In the genomic region with DNA sequence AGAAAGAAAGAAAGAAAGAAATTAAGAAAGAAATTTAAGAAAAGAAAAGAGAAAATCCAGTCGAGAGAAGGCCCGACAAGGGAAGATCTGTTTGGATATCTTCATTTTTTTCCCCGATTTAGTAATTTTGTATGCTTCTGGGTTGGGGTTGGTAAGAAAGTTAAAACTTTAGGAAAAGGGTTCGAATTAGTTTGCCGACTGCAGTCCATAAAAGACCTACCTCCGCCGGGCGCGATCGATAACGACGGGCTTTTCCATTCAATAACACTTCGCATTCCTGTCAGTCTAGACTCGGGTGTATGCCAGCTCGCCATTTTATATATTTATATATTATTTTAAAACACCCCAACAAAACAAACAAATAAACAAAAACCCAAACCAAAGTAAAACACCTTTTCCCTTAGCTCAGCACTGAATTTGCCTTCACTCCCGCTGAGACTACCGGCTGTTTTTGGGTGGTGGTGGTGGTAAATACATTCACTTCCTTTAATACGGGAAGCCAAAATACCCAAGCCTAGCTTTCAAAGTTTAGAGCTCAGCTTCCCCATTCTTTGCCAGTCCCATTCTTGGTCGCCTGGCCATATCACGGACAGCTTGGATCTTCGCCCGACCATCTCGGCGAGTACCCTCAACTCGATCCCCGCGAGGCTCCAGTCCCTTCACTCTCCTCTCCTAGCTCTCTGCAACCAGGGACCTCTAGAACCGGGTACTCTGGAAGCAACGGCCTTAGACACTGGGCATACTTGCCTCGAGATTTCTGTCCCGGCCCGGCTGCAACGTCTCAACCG, we compare ENCODE assay signal across 10 mouse cellular contexts. TPM values are rescaled to one million over a fixed set of nuclear protein-coding genes. Genes with fewer than 3 reads are reported as not detected.
DNase-seq lines count a peak whose midpoint lies in the region; ATAC-seq and TF ChIP-seq lines count a peak whose summit lies in the region.
"Had no signal": no experiment of that assay in that cellular context is flagged by ENCODE, and none has a peak within 500 bp of the region (broad histone marks: within the 10 kb centered on the region; RNA-seq: fewer than 3 reads in every experiment).

No protein-coding gene starts in this region.

- H3K4me3 ChIP-seq in liver, postnatal 0 days (ENCODE audit: low read depth, low read length): 0 out of 2 replicates have a peak overlapping the region, but pooled peaks have one; percentile 7
- H3K4me3 ChIP-seq in liver, embryonic 11.5 days (ENCODE audit: low read depth, low read length): no peak overlapping the region
- peak overlapping the region; percentile 68 for H3K4me3 ChIP-seq in embryonic facial prominence, embryonic 10.5 days
- peak overlapping the region; percentile 70 for H3K4me3 ChIP-seq in kidney, embryonic 16.5 days (ENCODE audit: low read length)
- peak overlapping the region; percentile 19; the same call in 1 of the 2 replicates for H3K4me3 ChIP-seq in olfactory bulb, adult 2 months (ENCODE audit: insufficient read depth, low read depth, low read length)

- no peak overlapping the region for H3K27ac ChIP-seq in liver, postnatal 0 days (ENCODE audit: low read depth)
- no peak overlapping the region for H3K27ac ChIP-seq in liver, embryonic 11.5 days (ENCODE audit: low read depth, low read length)
- peak overlapping the region; percentile 89 for H3K27ac ChIP-seq in embryonic facial prominence, embryonic 10.5 days (replicated peaks)
- peak overlapping the region; percentile 98 for H3K27ac ChIP-seq in kidney, embryonic 16.5 days (ENCODE audit: low read length)
- H3K27ac ChIP-seq in olfactory bulb, adult 2 months (ENCODE audit: insufficient read depth, low read depth, low read length): no peak overlapping the region
- H3K27ac ChIP-seq: macrophage had no signal

- WGBS in liver, postnatal 0 days (ENCODE audit: insufficient replicate concordance): 2% methylated on average over 34 of the region's 34 CpGs
- 1% methylated on average over 34 of the region's 34 CpGs for WGBS in liver, embryonic 11.5 days
- WGBS in embryonic facial prominence, embryonic 10.5 days: under 1% methylated on average over 34 of the region's 34 CpGs
- under 1% methylated on average over 34 of the region's 34 CpGs for WGBS in kidney, embryonic 16.5 days
- WGBS in olfactory bulb, adult 2 months: 10% methylated on average over 34 of the region's 34 CpGs

- H3K9me3 ChIP-seq in liver, postnatal 0 days (ENCODE audit: low read length): no peaks in the 10 kb centered on the region
- no peaks in the 10 kb centered on the region for H3K9me3 ChIP-seq in liver, embryonic 11.5 days (ENCODE audit: control insufficient read depth, low read length)
- H3K9me3 ChIP-seq in embryonic facial prominence, embryonic 10.5 days: no peaks in the 10 kb centered on the region
- no peaks in the 10 kb centered on the region for H3K9me3 ChIP-seq in kidney, embryonic 16.5 days (ENCODE audit: low read length)

- no peak for TF ChIP-seq POLR2A in olfactory bulb, adult 2 months (IDR thresholded peaks at IDR 0.05; ENCODE audit: insufficient read depth, low read depth, low read length)

- no peak for DNase-seq in liver, postnatal 0 days
- no peak for DNase-seq in liver, embryonic 11.5 days (ENCODE audit: low spot score)
- peak; percentile 61 for DNase-seq in embryonic facial prominence, embryonic 10.5 days (ENCODE audit: low spot score)
- DNase-seq in heart, postnatal 4 days: no peak
- DNase-seq in layer of hippocampus, adult 9-11 months: no peak

- H3K9ac ChIP-seq in liver, postnatal 0 days (replicated peaks): no peak overlapping the region
- H3K9ac ChIP-seq in liver, embryonic 11.5 days (ENCODE audit: low read depth, low read length): no peak overlapping the region
- peak overlapping the region; percentile 92 for H3K9ac ChIP-seq in kidney, embryonic 16.5 days (replicated peaks; ENCODE audit: low read length)

- TF ChIP-seq EP300 in liver, postnatal 0 days (IDR thresholded peaks at IDR 0.05; ENCODE audit: low read depth): no peak

- ATAC-seq in liver, postnatal 0 days: no peak
- no peak for ATAC-seq in liver, embryonic 11.5 days (replicated peaks; ENCODE audit: low FRiP score)
- no peak for ATAC-seq in kidney, embryonic 16.5 days (ENCODE audit: low FRiP score, low TSS enrichment)

- no peaks in the 10 kb centered on the region; the same call in none of the 2 replicates for H3K4me1 ChIP-seq in liver, postnatal 0 days (ENCODE audit: insufficient read depth)
- no peaks in the 10 kb centered on the region for H3K4me1 ChIP-seq in liver, embryonic 11.5 days (replicated peaks; ENCODE audit: control insufficient read depth, insufficient read depth, low read length)
- H3K4me1 ChIP-seq in embryonic facial prominence, embryonic 10.5 days: peaks cover 40% of the 10 kb centered on the region
- peaks cover 3% of the 10 kb centered on the region for H3K4me1 ChIP-seq in kidney, embryonic 16.5 days (ENCODE audit: insufficient read depth, low read length)
- peaks cover 9% of the 10 kb centered on the region for H3K4me1 ChIP-seq in olfactory bulb, adult 2 months (ENCODE audit: control insufficient read depth, insufficient read depth, low read length)

- H3K27me3 ChIP-seq in liver, postnatal 0 days (ENCODE audit: insufficient read depth, low read length): peaks cover 100% of the 10 kb centered on the region
- peaks cover 100% of the 10 kb centered on the region for H3K27me3 ChIP-seq in liver, embryonic 11.5 days (replicated peaks; ENCODE audit: control insufficient read depth, insufficient read depth, low read length)
- peaks cover 100% of the 10 kb centered on the region for H3K27me3 ChIP-seq in embryonic facial prominence, embryonic 10.5 days (replicated peaks; ENCODE audit: low read depth, poor library complexity, severe bottlenecking)
- peaks cover 82% of the 10 kb centered on the region for H3K27me3 ChIP-seq in kidney, embryonic 16.5 days (ENCODE audit: insufficient read depth, low read length)

- no peak for TF ChIP-seq CTCF in liver, postnatal 0 days (IDR thresholded peaks at IDR 0.05; ENCODE audit: low read depth)
- no peak for TF ChIP-seq CTCF in olfactory bulb, adult 2 months (IDR thresholded peaks at IDR 0.05; ENCODE audit: insufficient read depth, low read depth, low read length)

- H3K36me3 ChIP-seq in liver, postnatal 0 days (replicated peaks; ENCODE audit: insufficient read depth, low read length): no peaks in the 10 kb centered on the region
- no peaks in the 10 kb centered on the region for H3K36me3 ChIP-seq in liver, embryonic 11.5 days (ENCODE audit: control insufficient read depth, insufficient read depth, low read length)
- H3K36me3 ChIP-seq in embryonic facial prominence, embryonic 10.5 days (replicated peaks): no peaks in the 10 kb centered on the region
- H3K36me3 ChIP-seq in kidney, embryonic 16.5 days (ENCODE audit: insufficient read depth, low read length): no peaks in the 10 kb centered on the region

- no peak overlapping the region for H3K4me2 ChIP-seq in liver, postnatal 0 days (ENCODE audit: low read depth, low read length)
- H3K4me2 ChIP-seq in liver, embryonic 11.5 days: no peak overlapping the region
- H3K4me2 ChIP-seq in kidney, embryonic 16.5 days (replicated peaks; ENCODE audit: low read depth, low read length): peak overlapping the region; percentile 26

RNA-seq across cellular contexts. Expression of a gene that starts 2.4 kb away (rescaled TPM):
- polyA plus RNA-seq in liver, postnatal 0 days (2015; fragmentation: Nextera tagmentation; extraction: Ambion mirVana): not detected in 2 replicates
- 0.29 and 0.56 TPM in 2 replicates for polyA plus RNA-seq in liver, embryonic 11.5 days (2014; fragmentation: Nextera tagmentation; extraction: Ambion mirVana)
- polyA plus RNA-seq in embryonic facial prominence, embryonic 10.5 days (2016; fragmentation: Nextera tagmentation; extraction: Ambion mirVana): 8.0 and 12.1 TPM in 2 replicates
- 29.7 and 38.1 TPM in 2 replicates for polyA plus RNA-seq in kidney, embryonic 16.5 days (2015; fragmentation: Nextera tagmentation; extraction: Ambion mirVana)
- polyA plus RNA-seq in olfactory bulb, adult 2 months (2012; ENCODE audit: insufficient read depth, insufficient read length, low replicate concordance, missing spikeins): not detected in 2 replicates
- total RNA-seq in heart, postnatal 4 days (2021): not detected
- total RNA-seq: heart, postnatal 36 days had no signal
- polyA plus RNA-seq: macrophage; spleen, adult 2 months had no signal

Comparison
In these comparisons a context has a peak if more than half of its experiments do, and no peak if none do; other contexts are left out.
1. H3K27ac ChIP-seq: peak in embryonic facial prominence, embryonic 10.5 days (single experiment) and kidney, embryonic 16.5 days (single experiment); none in liver, postnatal 0 days (single experiment), liver, embryonic 11.5 days (single experiment) and olfactory bulb, adult 2 months (single experiment).